8 mouse cellular contexts compared by ENCODE assay signal in the genomic region with DNA sequence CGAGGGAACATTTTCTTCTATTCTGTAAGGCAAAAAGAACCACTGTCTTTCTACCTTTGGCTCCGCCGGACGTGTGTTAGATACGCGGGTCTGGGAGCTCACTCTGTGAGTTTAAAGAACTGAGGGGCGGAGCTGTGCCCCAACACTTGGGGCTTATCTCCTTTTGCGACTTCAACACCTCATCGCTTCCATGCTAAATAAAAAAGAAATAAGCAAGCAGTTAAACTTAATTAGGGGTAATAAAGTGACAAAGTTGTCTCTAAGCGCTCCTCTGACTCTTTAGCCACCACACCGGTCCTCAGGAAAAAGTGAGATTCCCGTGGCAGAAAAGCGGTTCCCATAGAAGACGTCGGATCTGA. TPM values are rescaled to one million over a fixed set of nuclear protein-coding genes. Genes with fewer than 3 reads are reported as not detected.
DNase-seq lines count a peak whose midpoint lies in the region; ATAC-seq and TF ChIP-seq lines count a peak whose summit lies in the region.

No protein-coding gene starts in this region.

- peak; percentile 30 for DNase-seq in heart, adult 8-10 months (ENCODE audit: low spot score)
- no peak for DNase-seq in heart, postnatal 10 days
- peak; percentile 36 for DNase-seq in c-Kit-positive CD71-positive TER-119-positive erythroid progenitor cells, embryonic 14.5 days (ENCODE audit: low spot score)
- DNase-seq in lung, postnatal 36 days = peak; percentile 45
- DNase-seq in stomach, postnatal 0 days (ENCODE audit: low spot score) = no peak
- no peak for DNase-seq in urinary bladder, postnatal 36 days (ENCODE audit: low spot score in 2 of 2)
- DNase-seq in left cerebral cortex, adult 11 months (ENCODE audit: low spot score) = no peak

- peaks cover 49% of the 10 kb centered on the region for H3K27me3 ChIP-seq in hindbrain, embryonic 15.5 days
- no peaks in the 10 kb centered on the region for H3K27me3 ChIP-seq in stomach, postnatal 0 days (ENCODE audit: control insufficient read depth, insufficient read depth, low read length)

- H3K4me2 ChIP-seq in hindbrain, embryonic 15.5 days = peak overlapping the region; percentile 76
- H3K4me2 ChIP-seq in stomach, postnatal 0 days (replicated peaks; ENCODE audit: low read depth) = peak overlapping the region; percentile 93

- no peak overlapping the region for H3K27ac ChIP-seq in hindbrain, embryonic 15.5 days (replicated peaks)
- H3K27ac ChIP-seq in stomach, postnatal 0 days (replicated peaks) = peak overlapping the region; percentile 77; the same call in 1 of the 2 replicates

- peaks cover 33% of the 10 kb centered on the region for H3K4me1 ChIP-seq in hindbrain, embryonic 15.5 days (replicated peaks)
- 0 out of 2 replicates have a peak, but pooled peaks cover 3% of the 10 kb centered on the region for H3K4me1 ChIP-seq in stomach, postnatal 0 days (replicated peaks; ENCODE audit: control insufficient read depth, insufficient read depth)

- no peaks in the 10 kb centered on the region for H3K9me3 ChIP-seq in hindbrain, embryonic 15.5 days
- H3K9me3 ChIP-seq in stomach, postnatal 0 days (ENCODE audit: control insufficient read depth, low read length) = no peaks in the 10 kb centered on the region

- intact Hi-C loops in heart, postnatal 10 days (cut with DNase I) = loop anchor here (5.0 kb wide), 3 partner anchors 75 to 375 kb away; no protein-coding TSS in a partner anchor

- no peak for TF ChIP-seq EP300 in stomach, postnatal 0 days (optimal IDR thresholded peaks at IDR 0.05)

- ATAC-seq in hindbrain, embryonic 15.5 days (ENCODE audit: low FRiP score, low read depth) = no peak
- ATAC-seq in stomach, postnatal 0 days (ENCODE audit: low FRiP score, low TSS enrichment) = no peak

- peak overlapping the region; percentile 42 for H3K9ac ChIP-seq in hindbrain, embryonic 15.5 days
- H3K9ac ChIP-seq in stomach, postnatal 0 days (ENCODE audit: low read length) = peak overlapping the region; percentile 63

- H3K4me3 ChIP-seq in hindbrain, embryonic 15.5 days = peak overlapping the region; percentile 84
- peak overlapping the region; percentile 87 for H3K4me3 ChIP-seq in stomach, postnatal 0 days (ENCODE audit: low read depth, low read length)

- H3K36me3 ChIP-seq in hindbrain, embryonic 15.5 days = no peaks in the 10 kb centered on the region
- H3K36me3 ChIP-seq in stomach, postnatal 0 days (ENCODE audit: control insufficient read depth, insufficient read depth, low read length) = no peaks in the 10 kb centered on the region

- TF ChIP-seq CTCF in stomach, postnatal 0 days (IDR thresholded peaks at IDR 0.05; ENCODE audit: low read depth) = no peak

- under 1% methylated on average over 15 of the region's 15 CpGs for WGBS in hindbrain, embryonic 15.5 days
- 1% methylated on average over 15 of the region's 15 CpGs for WGBS in stomach, postnatal 0 days

RNA-seq across cellular contexts. Expression of a gene that starts 0.9 kb away (rescaled TPM):
- total RNA-seq in heart, adult 8-10 months (2022) = 10 to 100 TPM in 3 of 4 experiments, 1 to 10 TPM in 1; 9.4 to 11.7 (median 10.8) TPM
- 10 to 100 TPM; 16.7 to 17.1 TPM for total RNA-seq in heart, postnatal 10 days (2021)
- polyA plus RNA-seq in hindbrain, embryonic 15.5 days (2015; fragmentation: Nextera tagmentation; extraction: Ambion mirVana) = 3.1 and 3.4 TPM in 2 replicates
- 3.4 and 4.0 TPM in 2 replicates for polyA plus RNA-seq in stomach, postnatal 0 days (2015; fragmentation: Nextera tagmentation; extraction: Ambion mirVana)

Comparison
In these comparisons a context has a peak if more than half of its experiments do, and no peak if none do; other contexts are left out.
1. DNase-seq: peak in heart, adult 8-10 months (single experiment), c-Kit-positive CD71-positive TER-119-positive erythroid progenitor cells, embryonic 14.5 days (single experiment) and lung, postnatal 36 days (single experiment); none in heart, postnatal 10 days (0 of 2), stomach, postnatal 0 days (single experiment), urinary bladder, postnatal 36 days (0 of 2) and left cerebral cortex, adult 11 months (single experiment).